Mouse (Mus musculus) MEL (cell line): ENCODE results near the gene Elavl4. TPM values are rescaled to one million over a fixed set of nuclear protein-coding genes. Genes with fewer than 3 reads are reported as not detected.

Experiments
- DNase-seq: peaks from one replicate; pipeline ENCODE4 v3.0.0; 2011; ENCODE audit warnings: low read depth, low spot score
- H3K27ac ChIP-seq: 2 replicates; pipeline ENCODE4 v1.5.1; 2012; ENCODE audit warnings: low read depth, mild to moderate bottlenecking, control low read depth, low read length, moderate library complexity; ENCODE audit not compliant: control insufficient read depth
- H3K27me3 ChIP-seq, 2 experiments: fragments of 150-350 bp in 1 of 2; sonication (generic) in 1 of 2; 2 replicates each; pipeline ENCODE4 v1.6.1; 2012; ENCODE audit warnings: low read length in 2 of 2, mild to moderate bottlenecking in 2 of 2, improper control_type of control experiment in 1 of 2, moderate library complexity in 1 of 2; ENCODE audit not compliant: insufficient read depth in 2 of 2, control insufficient read depth in 1 of 2
- H3K36me3 ChIP-seq, 2 experiments: 2 replicates each; pipeline ENCODE4 v1.6.1; 2012 to 2014; ENCODE audit warnings: low read length in 2 of 2, improper control_type of control experiment in 1 of 2, inconsistent platforms in 1 of 2, mild to moderate bottlenecking in 1 of 2; ENCODE audit not compliant: insufficient read depth in 2 of 2, control insufficient read depth in 1 of 2
- H3K4me1 ChIP-seq, 2 experiments: fragments of 150-350 bp in 1 of 2; sonication (generic) in 1 of 2; 2 replicates each; pipeline ENCODE4 v1.6.1; 2012; ENCODE audit warnings: low read length in 2 of 2, improper control_type of control experiment in 1 of 2, mild to moderate bottlenecking in 1 of 2; ENCODE audit not compliant: insufficient read depth in 2 of 2, control insufficient read depth in 1 of 2
- H3K4me3 ChIP-seq, 2 experiments: fragments of 150-350 bp in 1 of 2; sonication (generic) in 1 of 2; 2 replicates each; pipeline ENCODE4 v1.5.1; 2012; ENCODE audit warnings: low read depth in 2 of 2, low read length in 2 of 2, mild to moderate bottlenecking in 2 of 2, moderate library complexity in 2 of 2, control low read depth in 1 of 2, improper control_type of control experiment in 1 of 2; ENCODE audit not compliant: control insufficient read depth in 1 of 2, insufficient read depth in 1 of 2
- H3K79me2 ChIP-seq: 2 replicates; pipeline ENCODE4 v1.6.1; 2012; ENCODE audit warnings: mild to moderate bottlenecking, low read length, moderate library complexity; ENCODE audit not compliant: control insufficient read depth, poor library complexity, insufficient read depth
- H3K9ac ChIP-seq: 2 replicates; pipeline ENCODE4 v1.6.1; 2012; ENCODE audit warnings: low read depth, mild to moderate bottlenecking, control low read depth, low read length, moderate library complexity; ENCODE audit not compliant: control insufficient read depth, poor library complexity, severe bottlenecking
- H3K9me3 ChIP-seq: fragments of 150-350 bp; sonication (generic); replicated peaks from 2 replicates; pipeline ENCODE4 v1.6.1; 2012; ENCODE audit warnings: mild to moderate bottlenecking, low read length, improper control_type of control experiment, moderate library complexity; ENCODE audit not compliant: insufficient read depth
- CHD1 ChIP-seq: IDR thresholded peaks from 2 replicates; pipeline ENCODE4 v1.6.1; 2012; ENCODE audit warnings: low read depth, mild to moderate bottlenecking, inconsistent platforms, low read length, improper control_type of control experiment
- E2F4 ChIP-seq: IDR thresholded peaks from 2 replicates; pipeline ENCODE4 v1.6.1; 2011; ENCODE audit warnings: low read depth, low read length, improper control_type of control experiment, borderline replicate concordance
- ELF1 ChIP-seq: IDR thresholded peaks from 2 replicates; pipeline ENCODE4 v1.6.1; 2014; ENCODE audit warnings: low read depth, mild to moderate bottlenecking, inconsistent platforms, low read length, improper control_type of control experiment, moderate library complexity
- EP300 ChIP-seq, 2 experiments: IDR thresholded peaks; 2 replicates each; pipeline ENCODE4 v1.6.1; 2011; ENCODE audit warnings: improper control_type of control experiment in 2 of 2, low read length in 2 of 2, low read depth in 1 of 2, mild to moderate bottlenecking in 1 of 2
- GABPA ChIP-seq: IDR thresholded peaks from 2 replicates; pipeline ENCODE4 v1.6.1; 2012; ENCODE audit warnings: low read depth, mild to moderate bottlenecking, inconsistent platforms, low read length, improper control_type of control experiment, moderate library complexity
- GATA1 ChIP-seq: IDR thresholded peaks from 2 replicates; pipeline ENCODE4 v1.6.1; 2011; ENCODE audit warnings: low read depth, low read length, improper control_type of control experiment
- JUND ChIP-seq: IDR thresholded peaks from 2 replicates; pipeline ENCODE4 v1.6.1; 2011; ENCODE audit warnings: low read depth, mild to moderate bottlenecking, improper control_type of control experiment, low read length
- MEF2A ChIP-seq: IDR thresholded peaks from 2 replicates; pipeline ENCODE4 v1.6.1; 2014; ENCODE audit warnings: low read depth, mild to moderate bottlenecking, inconsistent platforms, low read length, improper control_type of control experiment; ENCODE audit not compliant: poor library complexity, insufficient replicate concordance, severe bottlenecking; ENCODE audit errors: extremely low read depth
- MYB ChIP-seq: IDR thresholded peaks from 2 replicates; pipeline ENCODE4 v1.6.1; 2011; ENCODE audit warnings: mild to moderate bottlenecking, low read depth, low read length, improper control_type of control experiment
- MYC ChIP-seq: IDR thresholded peaks from 2 replicates; pipeline ENCODE4 v1.6.1; 2011; ENCODE audit warnings: low read depth, mild to moderate bottlenecking, low read length, improper control_type of control experiment, moderate library complexity
- NELFE ChIP-seq: IDR thresholded peaks from 2 replicates; pipeline ENCODE4 v1.6.1; 2011; ENCODE audit warnings: low read depth, low read length, improper control_type of control experiment
- NRF1 ChIP-seq: IDR thresholded peaks from 2 replicates; pipeline ENCODE4 v1.6.1; 2014; ENCODE audit warnings: low read depth, mild to moderate bottlenecking, inconsistent platforms, low read length, improper control_type of control experiment, moderate library complexity; ENCODE audit not compliant: poor library complexity, insufficient read depth, severe bottlenecking
- POLR2A ChIP-seq, 2 experiments: IDR thresholded peaks; 2 replicates each; pipeline ENCODE4 v1.6.1; 2011 to 2012; ENCODE audit warnings: low read length in 2 of 2, mild to moderate bottlenecking in 2 of 2, control low read depth in 1 of 2, improper control_type of control experiment in 1 of 2, low read depth in 1 of 2, moderate library complexity in 1 of 2; ENCODE audit not compliant: control insufficient read depth in 1 of 2, insufficient read depth in 1 of 2, poor library complexity in 1 of 2
- POLR2AphosphoS2 ChIP-seq: IDR thresholded peaks from 2 replicates; pipeline ENCODE4 v1.6.1; 2011; ENCODE audit warnings: low read length, improper control_type of control experiment
- RAD21 ChIP-seq: IDR thresholded peaks from 2 replicates; pipeline ENCODE4 v1.6.1; 2011; ENCODE audit warnings: mild to moderate bottlenecking, low read depth, low read length, improper control_type of control experiment
- TAL1 ChIP-seq: IDR thresholded peaks from 2 replicates; pipeline ENCODE4 v1.6.1; 2012; ENCODE audit warnings: mild to moderate bottlenecking, inconsistent platforms, low read length, moderate library complexity, mixed read lengths
- USF2 ChIP-seq, 2 experiments: IDR thresholded peaks; 2 replicates each; pipeline ENCODE4 v1.6.1; 2011 to 2012; ENCODE audit warnings: improper control_type of control experiment in 2 of 2, low read length in 2 of 2, borderline replicate concordance in 1 of 2, inconsistent platforms in 1 of 2, low read depth in 1 of 2, mild to moderate bottlenecking in 1 of 2; ENCODE audit not compliant: insufficient read depth in 1 of 2
- ZC3H11A ChIP-seq: IDR thresholded peaks from 2 replicates; pipeline ENCODE4 v1.6.1; 2012; ENCODE audit warnings: low read depth, mild to moderate bottlenecking, inconsistent platforms, low read length, improper control_type of control experiment
- ZMIZ1 ChIP-seq: IDR thresholded peaks from 2 replicates; pipeline ENCODE4 v1.6.1; 2012; ENCODE audit warnings: low read depth, mild to moderate bottlenecking, inconsistent platforms, low read length, improper control_type of control experiment, moderate library complexity
- polyA plus RNA-seq, 2 experiments: library from polyadenylated mRNA; stranded (reverse) in 1 of 2; unstranded in 1 of 2; fragments of >175 nt in 1 of 2; fragments of >200 nt in 1 of 2; gene quantifications; 2 replicates each; pipeline versions ENCODE4 v1.2.1 to v1.2.4; 2012; ENCODE audit warnings: low replicate concordance in 2 of 2, low read depth in 1 of 2; ENCODE audit not compliant: insufficient read length in 2 of 2, insufficient read depth in 1 of 2, missing spikeins in 1 of 2
- total RNA-seq: library from RNA; depleted of rRNA; stranded (reverse); fragments of 300-350 nt; gene quantifications from 2 replicates; pipeline ENCODE4 v1.2.3, GENCODE M21; 2012

Elavl4 gene
- total and polyA plus RNA-seq, 3 experiments = not detected

GRCm38 (mm10) chr4:110199897-110200296, 151.8 kb downstream of the Elavl4 start:
- Histone ChIP-seq H3K9ac (no peak overlapping the region), H3K4me3 (no peak overlapping the region), H3K4me1 (no peaks in the 10 kb centered on the region), H3K27me3 (no peaks in the 10 kb centered on the region), H3K27ac (no peak overlapping the region), H3K9me3 (no peaks in the 10 kb centered on the region), H3K36me3 (no peaks in the 10 kb centered on the region), H3K79me2 (no peaks in the 10 kb centered on the region)
- TF ChIP-seq E2F4 (no peak), TAL1 (no peak)
- DNase-seq = no peak

DNA sequence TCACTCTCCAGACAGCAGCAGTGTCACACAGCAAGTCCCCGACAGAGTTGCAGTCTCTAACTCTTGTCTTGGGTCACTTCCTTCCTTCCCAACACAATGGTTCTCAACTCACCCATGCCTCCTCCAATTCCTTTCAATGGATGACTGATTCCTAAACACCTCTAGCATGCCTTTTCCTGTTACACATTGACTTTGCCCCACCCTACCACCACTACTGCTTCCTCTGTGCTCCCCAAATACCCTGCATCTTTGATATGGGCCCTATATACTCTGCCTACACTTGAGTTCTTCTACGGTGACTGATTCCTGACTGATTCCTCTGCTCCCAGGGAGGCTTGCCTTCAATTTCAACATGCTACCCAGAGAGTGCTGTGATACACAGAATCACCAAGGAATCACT, 153.1 kb downstream of the Elavl4 start:
- no peak for TF ChIP-seq MYC
- no peak for TF ChIP-seq ZMIZ1
- TF ChIP-seq POLR2A (IDR thresholded peaks at IDR 0.05; ENCODE audit: control insufficient read depth in 1 of 2, insufficient read depth in 1 of 2, low read depth in 1 of 2, low read length in 2 of 2, poor library complexity in 1 of 2) = no peak
- TF ChIP-seq GATA1 = no peak
- no peak for TF ChIP-seq EP300 (IDR thresholded peaks at IDR 0.05; ENCODE audit: low read depth in 1 of 2, low read length in 2 of 2)
- TF ChIP-seq POLR2AphosphoS2 = no peak
- TF ChIP-seq MEF2A = no peak
- TF ChIP-seq USF2 (IDR thresholded peaks at IDR 0.05; ENCODE audit: borderline replicate concordance in 1 of 2, insufficient read depth in 1 of 2, low read depth in 1 of 2, low read length in 2 of 2) = no peak
- TF ChIP-seq NELFE = no peak
- no peak for TF ChIP-seq NRF1
- TF ChIP-seq GABPA = no peak
- no peak for TF ChIP-seq CHD1
- no peak for TF ChIP-seq TAL1
- no peak for TF ChIP-seq ZC3H11A
- TF ChIP-seq JUND = no peak
- TF ChIP-seq RAD21 = no peak
- TF ChIP-seq ELF1 = no peak
- TF ChIP-seq MYB = no peak
- no peak overlapping the region for H3K4me3 ChIP-seq
- no peaks in the 10 kb centered on the region for H3K27me3 ChIP-seq
- no peak overlapping the region for H3K9ac ChIP-seq
- DNase-seq = no peak
- no peaks in the 10 kb centered on the region for H3K36me3 ChIP-seq
- H3K79me2 ChIP-seq = no peaks in the 10 kb centered on the region
- no peaks in the 10 kb centered on the region for H3K9me3 ChIP-seq
- H3K27ac ChIP-seq = no peak overlapping the region
- no peaks in the 10 kb centered on the region for H3K4me1 ChIP-seq
